Comparison of ENCODE assay signal across 8 mouse cellular contexts in genomic region chr8:61875290-61875689, GRCm38 (mm10). TPM values are rescaled to one million over a fixed set of nuclear protein-coding genes. Genes with fewer than 3 reads are reported as not detected.
DNase-seq lines count a peak whose midpoint lies in the region; ATAC-seq lines count a peak whose summit lies in the region.

No protein-coding gene starts in this region.

- H3K9ac ChIP-seq in neural tube, embryonic 11.5 days (ENCODE audit: low read length), result no peak overlapping the region
- H3K9ac ChIP-seq in hindbrain, embryonic 16.5 days (ENCODE audit: low read depth, low read length), result no peak overlapping the region
- no peak overlapping the region for H3K9ac ChIP-seq in limb, embryonic 11.5 days (ENCODE audit: low read length)
- no peak overlapping the region for H3K9ac ChIP-seq in neural tube, embryonic 15.5 days (replicated peaks)

- no peaks in the 10 kb centered on the region for H3K36me3 ChIP-seq in neural tube, embryonic 11.5 days (ENCODE audit: control insufficient read depth, insufficient read depth, low read length)
- no peaks in the 10 kb centered on the region for H3K36me3 ChIP-seq in hindbrain, embryonic 16.5 days (ENCODE audit: control insufficient read depth, insufficient read depth, low read length)
- no peaks in the 10 kb centered on the region for H3K36me3 ChIP-seq in limb, embryonic 11.5 days (ENCODE audit: control insufficient read depth, insufficient read depth, low read length)
- no peaks in the 10 kb centered on the region for H3K36me3 ChIP-seq in neural tube, embryonic 15.5 days

- no peak overlapping the region for H3K4me2 ChIP-seq in neural tube, embryonic 11.5 days (ENCODE audit: low read depth)
- H3K4me2 ChIP-seq in hindbrain, embryonic 16.5 days (ENCODE audit: low read length), result no peak overlapping the region
- H3K4me2 ChIP-seq in limb, embryonic 11.5 days (ENCODE audit: low read depth, severe bottlenecking), result no peak overlapping the region
- H3K4me2 ChIP-seq in neural tube, embryonic 15.5 days, result no peak overlapping the region

- no peak overlapping the region for H3K27ac ChIP-seq in neural tube, embryonic 11.5 days (ENCODE audit: low read depth, low read length)
- H3K27ac ChIP-seq in hindbrain, embryonic 16.5 days (ENCODE audit: low read depth, low read length), result no peak overlapping the region
- no peak overlapping the region for H3K27ac ChIP-seq in limb, embryonic 11.5 days (replicated peaks; ENCODE audit: low read depth, low read length)
- H3K27ac ChIP-seq in neural tube, embryonic 15.5 days (replicated peaks), result no peak overlapping the region

- 8% methylated on average over 5 of the region's 5 CpGs for WGBS in neural tube, embryonic 11.5 days
- WGBS in hindbrain, embryonic 16.5 days, result 11% methylated on average over 5 of the region's 5 CpGs
- 8% methylated on average over 5 of the region's 5 CpGs for WGBS in limb, embryonic 11.5 days
- WGBS in neural tube, embryonic 15.5 days, result 7% methylated on average over 5 of the region's 5 CpGs

- no peaks in the 10 kb centered on the region for H3K4me1 ChIP-seq in neural tube, embryonic 11.5 days (ENCODE audit: control insufficient read depth, insufficient read depth, low read length)
- no peaks in the 10 kb centered on the region for H3K4me1 ChIP-seq in hindbrain, embryonic 16.5 days (ENCODE audit: control insufficient read depth, insufficient read depth, low read depth, low read length)
- H3K4me1 ChIP-seq in limb, embryonic 11.5 days (ENCODE audit: control insufficient read depth, insufficient read depth, low read length), result no peaks in the 10 kb centered on the region
- H3K4me1 ChIP-seq in neural tube, embryonic 15.5 days, result no peaks in the 10 kb centered on the region

- no peaks in the 10 kb centered on the region for H3K9me3 ChIP-seq in neural tube, embryonic 11.5 days (ENCODE audit: control insufficient read depth, low read length)
- H3K9me3 ChIP-seq in hindbrain, embryonic 16.5 days (ENCODE audit: control insufficient read depth, low read length), result no peaks in the 10 kb centered on the region
- H3K9me3 ChIP-seq in limb, embryonic 11.5 days (ENCODE audit: control insufficient read depth, low read length), result no peaks in the 10 kb centered on the region
- H3K9me3 ChIP-seq in neural tube, embryonic 15.5 days (replicated peaks), result no peaks in the 10 kb centered on the region

- no peak; the same call in 1 of the 2 replicates for ATAC-seq in neural tube, embryonic 11.5 days (ENCODE audit: insufficient read depth, low FRiP score, low TSS enrichment)
- peak; percentile 69 for ATAC-seq in hindbrain, embryonic 16.5 days
- no peak for ATAC-seq in limb, embryonic 11.5 days (ENCODE audit: insufficient number of reproducible peaks, low FRiP score, low TSS enrichment, low read depth)
- ATAC-seq in neural tube, embryonic 15.5 days (ENCODE audit: low FRiP score), result peak; percentile 45; the same call in 1 of the 2 replicates

- no peaks in the 10 kb centered on the region for H3K27me3 ChIP-seq in neural tube, embryonic 11.5 days (ENCODE audit: control insufficient read depth, insufficient read depth, low read length)
- no peaks in the 10 kb centered on the region; the same call in 1 of the 2 replicates for H3K27me3 ChIP-seq in hindbrain, embryonic 16.5 days (replicated peaks; ENCODE audit: control insufficient read depth, insufficient read depth, low read length)
- H3K27me3 ChIP-seq in limb, embryonic 11.5 days (ENCODE audit: control insufficient read depth, insufficient read depth, low read length), result no peaks in the 10 kb centered on the region
- H3K27me3 ChIP-seq in neural tube, embryonic 15.5 days (replicated peaks), result no peaks in the 10 kb centered on the region

- H3K4me3 ChIP-seq in neural tube, embryonic 11.5 days (ENCODE audit: low read depth, low read length), result no peak overlapping the region
- no peak overlapping the region for H3K4me3 ChIP-seq in hindbrain, embryonic 16.5 days (ENCODE audit: low read length)
- no peak overlapping the region for H3K4me3 ChIP-seq in limb, embryonic 11.5 days (ENCODE audit: low read depth, low read length)
- no peak overlapping the region for H3K4me3 ChIP-seq in neural tube, embryonic 15.5 days (replicated peaks)

- DNase-seq in neural tube, embryonic 11.5 days (ENCODE audit: low spot score), result peak; percentile 67
- no peak for DNase-seq in neural tube, embryonic 10.5 days (ENCODE audit: extremely low spot score, low spot score)
- DNase-seq in NIH3T3 (ENCODE audit: low read depth), result peak; percentile 95
- peak; percentile 93 for DNase-seq in embryo, embryonic 10.5 days (ENCODE audit: low spot score)
- DNase-seq in limb, embryonic 11.5 days (ENCODE audit: low spot score), result peak; percentile 62
- no peak for DNase-seq in yolk sac, embryonic 10.5 days (ENCODE audit: low spot score)

RNA-seq across cellular contexts. Expression of gene Palld, which starts 27.2 kb away (rescaled TPM):
- 54.7 and 57.8 TPM in 2 replicates for polyA plus RNA-seq in neural tube, embryonic 11.5 days (2014; fragmentation: Nextera tagmentation; extraction: Ambion mirVana)
- 17.3 and 18.7 TPM in 2 replicates for polyA plus RNA-seq in hindbrain, embryonic 16.5 days (2015; fragmentation: Nextera tagmentation; extraction: Ambion mirVana)
- polyA plus RNA-seq in limb, embryonic 11.5 days (2014; fragmentation: Nextera tagmentation; extraction: Ambion mirVana), result 62.9 and 67.1 TPM in 2 replicates
- polyA plus RNA-seq in neural tube, embryonic 15.5 days (2015; fragmentation: Nextera tagmentation; extraction: Ambion mirVana), result 16.0 and 33.0 TPM in 2 replicates

RNA-seq across cellular contexts. Expression of gene Ddx60, which starts 52.6 kb away (rescaled TPM):
- 0.05 and 0.28 TPM in 2 replicates for polyA plus RNA-seq in neural tube, embryonic 11.5 days (2014; fragmentation: Nextera tagmentation; extraction: Ambion mirVana)
- polyA plus RNA-seq in hindbrain, embryonic 16.5 days (2015; fragmentation: Nextera tagmentation; extraction: Ambion mirVana), result 0.17 and 0.28 TPM in 2 replicates
- 0.04 TPM in 1 of 2 replicates, not detected in the other for polyA plus RNA-seq in limb, embryonic 11.5 days (2014; fragmentation: Nextera tagmentation; extraction: Ambion mirVana)
- 0.45 and 1.2 TPM in 2 replicates for polyA plus RNA-seq in neural tube, embryonic 15.5 days (2015; fragmentation: Nextera tagmentation; extraction: Ambion mirVana)

Comparison
In these comparisons a context has a peak if more than half of its experiments do, and no peak if none do; other contexts are left out.
1. ATAC-seq: peak in hindbrain, embryonic 16.5 days (single experiment) and neural tube, embryonic 15.5 days (single experiment); none in neural tube, embryonic 11.5 days (single experiment) and limb, embryonic 11.5 days (single experiment).
2. DNase-seq: peak in neural tube, embryonic 11.5 days (single experiment), NIH3T3 (single experiment), embryo, embryonic 10.5 days (single experiment) and limb, embryonic 11.5 days (single experiment); none in neural tube, embryonic 10.5 days (single experiment) and yolk sac, embryonic 10.5 days (single experiment).